Mouse (Mus musculus) lung, embryonic 14.5 days (tissue): ENCODE measurements around the gene Map4k3. TPM values are rescaled to one million over a fixed set of nuclear protein-coding genes. Genes with fewer than 3 reads are reported as not detected.

Experiments used
- ATAC-seq: fragments of 200-750 bp; cut with Nextera tagmentation; 2 replicates; pipeline ENCODE4 v1.8.0; 2017; ENCODE audit warnings: mild to moderate bottlenecking, moderate TSS enrichment, moderate library complexity; ENCODE audit not compliant: insufficient read depth
- DNase-seq: peaks from one replicate; pipeline ENCODE4 v3.0.0-alpha.2; 2015
- H3K27ac ChIP-seq: fragments of 300-500 bp; sonication (generic); 2 replicates; pipeline ENCODE4 v1.5.1; 2014; ENCODE audit warnings: low read depth, mild to moderate bottlenecking, moderate library complexity
- H3K27me3 ChIP-seq: fragments of 300-500 bp; sonication (generic); 2 replicates; pipeline ENCODE4 v1.6.1; 2014; ENCODE audit warnings: low read length, control low read depth; ENCODE audit not compliant: insufficient read depth
- H3K36me3 ChIP-seq: fragments of 300-500 bp; sonication (generic); 2 replicates; pipeline ENCODE4 v1.6.1; 2014; ENCODE audit warnings: control low read depth; ENCODE audit not compliant: insufficient read depth
- H3K4me1 ChIP-seq: fragments of 300-500 bp; sonication (generic); 2 replicates; pipeline ENCODE4 v1.6.1; 2014; ENCODE audit warnings: antibody characterized with exemption, control low read depth; ENCODE audit not compliant: insufficient read depth
- H3K4me2 ChIP-seq: fragments of 300-500 bp; sonication (generic); 2 replicates; pipeline ENCODE4 v1.6.1; 2014; ENCODE audit warnings: mild to moderate bottlenecking
- H3K4me3 ChIP-seq: fragments of 300-500 bp; sonication (generic); 2 replicates; pipeline ENCODE4 v1.5.1; 2014; ENCODE audit warnings: low read depth, low read length
- H3K9ac ChIP-seq: fragments of 300-500 bp; sonication (generic); 2 replicates; pipeline ENCODE4 v1.6.1; 2014
- H3K9me3 ChIP-seq: fragments of 300-500 bp; sonication (generic); 2 replicates; pipeline ENCODE4 v1.6.1; 2016; ENCODE audit warnings: low read depth, low read length, control low read depth
- CTCF ChIP-seq: IDR thresholded peaks from 2 replicates; pipeline ENCODE4 v1.5.1; 2016; ENCODE audit warnings: antibody characterized with exemption, low read depth
- WGBS: fragments of 180-500 bp; shearing (Covaris S2); extraction: QIAGEN DNeasy Blood & Tissue Kit; methylation state at CpG from one replicate; pipeline ENCODE4 v1.1.7; 2014; 5-methylcytosine and 5-hydroxymethylcytosine counted together
- polyA plus RNA-seq: library from polyadenylated mRNA; unstranded; fragments of >200 nt; fragmentation: Nextera tagmentation; extraction: Ambion mirVana; gene quantifications from 2 replicates; pipeline ENCODE4 v1.2.1, GENCODE M21; 2014

The Map4k3 gene
- polyA plus RNA-seq, 1 experiment from 2014 or later, result 64.7 TPM

- no peak for TF ChIP-seq CTCF
- no peaks in the 10 kb centered on the region for H3K9me3 ChIP-seq
- no peak overlapping the region for H3K4me3 ChIP-seq
- ATAC-seq, result no peak
- peaks cover 3% of the 10 kb centered on the region; the same call in 1 of the 2 replicates for H3K36me3 ChIP-seq
- H3K27ac ChIP-seq, result no peak overlapping the region
- H3K4me2 ChIP-seq, result no peak overlapping the region
- 77% methylated on average over 5 of the region's 5 CpGs for WGBS
- DNase-seq, result no peak
- no peaks in the 10 kb centered on the region; the same call in none of the 2 replicates for H3K4me1 ChIP-seq
- no peaks in the 10 kb centered on the region for H3K27me3 ChIP-seq
- no peak overlapping the region for H3K9ac ChIP-seq
These were observed 42.2 kb downstream of the Map4k3 start for GRCm38 (mm10) chr17:80686066-80686465.

GRCm38 (mm10) chr17:80683821-80684576 is 44.3 kb downstream of the Map4k3 start:
- peak; percentile 80 for ATAC-seq
- TF ChIP-seq CTCF, result peak; percentile 55
- peak overlapping the region; percentile 26; the same call in 1 of the 2 replicates for H3K27ac ChIP-seq
- no peak overlapping the region for H3K4me2 ChIP-seq
- no peaks in the 10 kb centered on the region for H3K9me3 ChIP-seq
- peak; percentile 67 for DNase-seq
- 29% methylated on average over 6 of the region's 6 CpGs for WGBS
- no peak overlapping the region for H3K4me3 ChIP-seq
- no peak overlapping the region for H3K9ac ChIP-seq
- H3K36me3 ChIP-seq, result peaks cover 10% of the 10 kb centered on the region; the same call in 1 of the 2 replicates
- no peaks in the 10 kb centered on the region; the same call in none of the 2 replicates for H3K4me1 ChIP-seq
- H3K27me3 ChIP-seq, result no peaks in the 10 kb centered on the region

- no peaks in the 10 kb centered on the region; the same call in none of the 2 replicates for H3K4me1 ChIP-seq
- no peaks in the 10 kb centered on the region for H3K9me3 ChIP-seq
- no peak overlapping the region for H3K9ac ChIP-seq
- no peak for TF ChIP-seq CTCF
- H3K27ac ChIP-seq, result no peak overlapping the region
- peaks cover 19% of the 10 kb centered on the region; the same call in 1 of the 2 replicates for H3K36me3 ChIP-seq
- WGBS, result 66% methylated on average over 5 of the region's 5 CpGs
- no peak overlapping the region for H3K4me3 ChIP-seq
- H3K4me2 ChIP-seq, result no peak overlapping the region
- no peaks in the 10 kb centered on the region for H3K27me3 ChIP-seq
- ATAC-seq (no peak), DNase-seq (no peak)
These were observed 45.2 kb downstream of the Map4k3 start for GRCm38 (mm10) chr17:80683041-80683440.

GRCm38 (mm10) chr17:80678190-80678589 is 50.1 kb downstream of the Map4k3 start:
- H3K36me3 ChIP-seq, result peaks cover 19% of the 10 kb centered on the region; the same call in 1 of the 2 replicates
- no peaks in the 10 kb centered on the region for H3K9me3 ChIP-seq
- no peaks in the 10 kb centered on the region for H3K27me3 ChIP-seq
- H3K27ac ChIP-seq, result no peak overlapping the region
- ATAC-seq (no peak), DNase-seq (no peak)
- no peak overlapping the region for H3K4me3 ChIP-seq
- no peak overlapping the region for H3K4me2 ChIP-seq
- TF ChIP-seq CTCF, result no peak
- 75% methylated on average over 6 of the region's 6 CpGs for WGBS
- no peak overlapping the region for H3K9ac ChIP-seq
- H3K4me1 ChIP-seq, result no peaks in the 10 kb centered on the region; the same call in 1 of the 2 replicates

GRCm38 (mm10) chr17:80676859-80677535 is 51.3 kb downstream of the Map4k3 start:
- no peaks in the 10 kb centered on the region for H3K4me1 ChIP-seq
- H3K27ac ChIP-seq, result no peak overlapping the region
- no peak overlapping the region for H3K4me3 ChIP-seq
- TF ChIP-seq CTCF, result no peak
- no peak overlapping the region for H3K4me2 ChIP-seq
- peaks cover 19% of the 10 kb centered on the region; the same call in 1 of the 2 replicates for H3K36me3 ChIP-seq
- no peaks in the 10 kb centered on the region for H3K27me3 ChIP-seq
- no peaks in the 10 kb centered on the region for H3K9me3 ChIP-seq
- ATAC-seq (no peak), DNase-seq (no peak)
- WGBS, result 83% methylated on average over 11 of the region's 11 CpGs
- no peak overlapping the region for H3K9ac ChIP-seq

GRCm38 (mm10) chr17:80676211-80676610 is 52.1 kb downstream of the Map4k3 start:
- WGBS, result 62% methylated on average over 2 of the region's 2 CpGs
- Histone ChIP-seq H3K9ac (no peak overlapping the region), H3K4me1 (no peaks in the 10 kb centered on the region), H3K27ac (no peak overlapping the region), H3K9me3 (no peaks in the 10 kb centered on the region), H3K36me3 (peaks cover 19% of the 10 kb centered on the region; the same call in 1 of the 2 replicates), H3K4me3 (no peak overlapping the region), H3K4me2 (no peak overlapping the region), H3K27me3 (no peaks in the 10 kb centered on the region)
- no peak for TF ChIP-seq CTCF
- DNase-seq (no peak), ATAC-seq (no peak)

- no peak for TF ChIP-seq CTCF
- no peak for ATAC-seq
- Histone ChIP-seq H3K9ac (no peak overlapping the region), H3K27ac (no peak overlapping the region), H3K4me3 (no peak overlapping the region), H3K27me3 (no peaks in the 10 kb centered on the region), H3K9me3 (no peaks in the 10 kb centered on the region), H3K4me1 (no peaks in the 10 kb centered on the region), H3K4me2 (no peak overlapping the region), H3K36me3 (no peaks in the 10 kb centered on the region)
- DNase-seq, result no peak
- 81% methylated on average over 1 of the region's 1 CpGs for WGBS
These were observed 57.9 kb downstream of the Map4k3 start for GRCm38 (mm10) chr17:80670395-80670794.
